Mouse (Mus musculus) cerebellum, adult 2 months (tissue): ENCODE results near the gene Nsf. TPM values are rescaled to one million over a fixed set of nuclear protein-coding genes. Genes with fewer than 3 reads are reported as not detected.

Experiments
- DNase-seq, 2 experiments: peaks; one replicate each; pipeline ENCODE4 v3.0.0; 2021
- H3K27ac ChIP-seq: fragments of 200-500 bp; 2 replicates; pipeline ENCODE4 v1.5.1; 2012; ENCODE audit warnings: low read length, control low read depth, inconsistent platforms; ENCODE audit not compliant: insufficient read depth
- H3K27me3 ChIP-seq: fragments of 200-500 bp; 2 replicates; pipeline ENCODE4 v1.6.1; 2012; ENCODE audit warnings: inconsistent platforms, mild to moderate bottlenecking, low read length, moderate library complexity; ENCODE audit not compliant: control insufficient read depth, insufficient read depth
- H3K4me1 ChIP-seq: fragments of 200-500 bp; 2 replicates; pipeline ENCODE4 v1.6.1; 2011; ENCODE audit warnings: low read length; ENCODE audit not compliant: control insufficient read depth, insufficient read depth
- H3K4me3 ChIP-seq: fragments of 200-500 bp; replicated peaks from 2 replicates; pipeline ENCODE3; 2011; ENCODE audit warnings: mild to moderate bottlenecking, low read depth, low read length, control low read depth; ENCODE audit not compliant: insufficient read depth
- CTCF ChIP-seq: fragments of 200-500 bp; IDR thresholded peaks from 2 replicates; pipeline ENCODE4 v1.5.1; 2011; ENCODE audit warnings: low read depth, mild to moderate bottlenecking, control low read depth, low read length, moderate library complexity, borderline replicate concordance; ENCODE audit not compliant: insufficient read depth
- POLR2A ChIP-seq: fragments of 200-500 bp; IDR thresholded peaks from 2 replicates; pipeline ENCODE4 v1.6.1; 2011; ENCODE audit warnings: low read length, control low read depth, borderline replicate concordance; ENCODE audit not compliant: insufficient read depth
- WGBS: fragments of 180-500 bp; shearing (Covaris S2); methylation state at CpG from one replicate; pipeline ENCODE4 v1.1.7; 2018; 5-methylcytosine and 5-hydroxymethylcytosine counted together
- polyA plus RNA-seq: library from polyadenylated mRNA; depleted of rRNA; stranded (reverse); fragments of >200 nt; gene quantifications from 2 replicates; pipeline ENCODE4 v1.2.3, GENCODE M21; 2012; rRNA removed

Nsf gene
- polyA plus RNA-seq, 1 experiment = 511 TPM

GRCm38 (mm10) chr11:103772505-103773386, 181.1 kb downstream of the Nsf start:
- WGBS = 7% methylated on average over 23 of the region's 23 CpGs
- DNase-seq = no peak
- Histone ChIP-seq H3K4me3 (peak overlapping the region; percentile 50), H3K27me3 (peaks cover 12% of the 10 kb centered on the region; the same call in 1 of the 2 replicates), H3K4me1 (peaks cover 7% of the 10 kb centered on the region), H3K27ac (no peak overlapping the region)
- TF ChIP-seq POLR2A = no peak
- TF ChIP-seq CTCF = no peak

Other genes with a start within 250 kb of the Nsf start
- 1.0 and 1.1 TPM in 2 replicates for gene Wnt9b, start 204.2 kb downstream of the Nsf start, polyA plus RNA-seq
- 13.6 and 14.5 TPM in 2 replicates for gene Wnt3, start 179.9 kb downstream of the Nsf start, polyA plus RNA-seq
- gene Arf2, start 12.7 kb upstream of the Nsf start, polyA plus RNA-seq = 55.0 and 57.2 TPM in 2 replicates
- gene Crhr1, start 178.8 kb upstream of the Nsf start, polyA plus RNA-seq = 63.0 and 63.4 TPM in 2 replicates
- gene Sppl2c, start 232.3 kb upstream of the Nsf start, polyA plus RNA-seq = not detected in 2 replicates